Mouse (Mus musculus): ENCODE results near the gene Klhl6. TPM values are rescaled to one million over a fixed set of nuclear protein-coding genes. Genes with fewer than 3 reads are reported as not detected.
A peak's percentile ranks its signal among the peaks of the same experiment; 100 is the strongest.

Klhl6 gene
- total and polyA plus RNA-seq, 3 experiments = 4.8 to 6.9 TPM; not detected in 1

DNA sequence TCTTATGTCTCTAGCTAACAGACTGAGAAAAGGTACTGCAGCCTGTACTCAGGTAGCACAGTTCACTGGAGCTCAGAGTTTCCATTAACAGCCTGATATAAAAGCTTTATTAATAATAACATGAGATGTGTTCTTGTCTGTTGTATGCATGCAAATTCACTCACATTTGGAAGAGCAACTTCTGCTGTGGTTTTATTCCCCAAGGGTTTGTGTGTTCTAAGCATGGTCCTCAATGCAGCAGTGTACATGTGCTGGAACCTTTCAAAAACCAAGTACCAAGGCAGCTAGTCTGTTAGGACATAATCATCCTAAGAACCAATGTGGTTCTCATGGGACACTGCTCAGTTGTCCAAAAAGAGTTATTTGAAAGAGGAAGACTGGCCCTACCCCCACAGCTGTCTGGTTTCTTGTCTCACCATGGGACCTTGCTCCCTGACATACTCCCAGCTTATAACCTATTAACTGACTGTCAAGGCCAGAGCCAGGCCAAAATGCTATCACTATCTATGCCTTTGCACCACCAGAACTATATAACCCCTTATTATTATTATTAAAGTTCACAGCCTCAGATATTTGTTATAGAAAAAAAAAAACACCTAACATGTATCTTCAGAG is 10.0 kb downstream of the Klhl6 start:
- peaks cover 35 to 43% of the 10 kb centered on the region in 2 experiments for H3K4me1 ChIP-seq (ENCODE audit: control insufficient read depth in 1 of 2, insufficient read depth in 2 of 2, low read length in 2 of 2)
- no peak for DNase-seq (ENCODE audit: low read depth, low spot score)
- H3K36me3 ChIP-seq (ENCODE audit: control insufficient read depth in 1 of 2, insufficient read depth in 2 of 2, low read length in 2 of 2) = peaks cover 0 to 51% of the 10 kb centered on the region in 2 experiments; a peak in 2 of 4 replicates
- H3K27ac ChIP-seq (ENCODE audit: control insufficient read depth, low read depth, low read length) = 0 out of 2 replicates have a peak overlapping the region, but pooled peaks have one; percentile 5
- no peak for TF ChIP-seq RCOR1 (IDR thresholded peaks at IDR 0.05; ENCODE audit: low read depth, low read length)
- TF ChIP-seq ZNF384 (IDR thresholded peaks at IDR 0.05; ENCODE audit: low read depth, low read length) = no peak
- no peak for TF ChIP-seq ZC3H11A (IDR thresholded peaks at IDR 0.05; ENCODE audit: low read depth, low read length)
- no peak for TF ChIP-seq MYB (IDR thresholded peaks at IDR 0.05; ENCODE audit: low read depth, low read length)
- TF ChIP-seq CHD1 (IDR thresholded peaks at IDR 0.05; ENCODE audit: low read depth, low read length) = no peak
- no peak for TF ChIP-seq E2F4 (IDR thresholded peaks at IDR 0.05; ENCODE audit: borderline replicate concordance, low read depth, low read length)
- no peak for TF ChIP-seq MEF2A (IDR thresholded peaks at IDR 0.05; ENCODE audit: extremely low read depth, insufficient replicate concordance, low read depth, low read length, poor library complexity, severe bottlenecking)
- no peak for TF ChIP-seq TBP (IDR thresholded peaks at IDR 0.05; ENCODE audit: low read depth, low read length)
- no peak for TF ChIP-seq KAT2A (conservative IDR thresholded peaks at IDR 0.05; ENCODE audit: low read depth, low read length)
- TF ChIP-seq ZMIZ1 (IDR thresholded peaks at IDR 0.05; ENCODE audit: low read depth, low read length) = no peak
- TF ChIP-seq CHD2 (IDR thresholded peaks at IDR 0.05; ENCODE audit: low read length) = no peak
- TF ChIP-seq NRF1 (IDR thresholded peaks at IDR 0.05; ENCODE audit: insufficient read depth, low read depth, low read length, poor library complexity, severe bottlenecking) = no peak
- no peak for TF ChIP-seq MYC (IDR thresholded peaks at IDR 0.05; ENCODE audit: low read depth, low read length)
- TF ChIP-seq MAZ (IDR thresholded peaks at IDR 0.05; ENCODE audit: low read depth, low read length) = no peak
- TF ChIP-seq USF2 (IDR thresholded peaks at IDR 0.05; ENCODE audit: borderline replicate concordance in 1 of 2, insufficient read depth in 1 of 2, low read depth in 1 of 2, low read length in 2 of 2) = no peak
- no peak for TF ChIP-seq NELFE (IDR thresholded peaks at IDR 0.05; ENCODE audit: low read depth, low read length)
- TF ChIP-seq ELF1 (IDR thresholded peaks at IDR 0.05; ENCODE audit: low read depth, low read length) = no peak
- TF ChIP-seq CTCF (IDR thresholded peaks at IDR 0.05 in 2 of 3, conservative IDR thresholded peaks at IDR 0.05 in 1 of 3; ENCODE audit: control insufficient read depth in 1 of 3, insufficient read depth in 1 of 3, low read depth in 2 of 3, low read length in 3 of 3, poor library complexity in 1 of 3, severe bottlenecking in 1 of 3) = no peak
- no peak overlapping the region for H3K9ac ChIP-seq (ENCODE audit: control insufficient read depth, low read depth, low read length, poor library complexity, severe bottlenecking)
- no peaks in the 10 kb centered on the region for H3K27me3 ChIP-seq (ENCODE audit: control insufficient read depth in 1 of 2, insufficient read depth in 2 of 2, low read length in 2 of 2)
- peaks cover 2% of the 10 kb centered on the region; the same call in 1 of the 2 replicates for H3K79me2 ChIP-seq (ENCODE audit: control insufficient read depth, insufficient read depth, low read length, poor library complexity)
- no peaks in the 10 kb centered on the region for H3K9me3 ChIP-seq (replicated peaks; ENCODE audit: insufficient read depth, low read length)
- H3K4me3 ChIP-seq (ENCODE audit: control insufficient read depth in 1 of 2, insufficient read depth in 1 of 2, low read depth in 2 of 2, low read length in 2 of 2) = no peak overlapping the region

DNA sequence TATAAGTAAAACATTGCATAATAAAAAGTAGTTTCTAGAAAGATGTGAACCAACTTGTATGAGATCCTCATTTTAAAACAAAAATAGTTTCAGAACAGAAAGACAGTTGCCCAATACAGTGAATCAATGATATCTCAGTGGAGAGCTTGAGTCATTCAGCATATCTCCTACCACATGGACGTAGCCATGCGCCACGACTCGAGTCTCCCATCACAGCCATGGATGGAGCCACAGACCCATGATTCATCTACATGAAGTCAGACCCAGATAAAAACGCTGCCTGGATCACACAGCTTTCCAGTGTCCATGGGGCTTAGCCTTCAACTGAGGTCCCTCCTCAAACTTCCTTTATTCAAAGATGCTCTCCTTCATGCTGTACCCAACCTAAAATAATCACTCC is 13.3 kb downstream of the Klhl6 start:
- Histone ChIP-seq H3K27ac (ENCODE audit: control insufficient read depth, low read depth, low read length) (peak overlapping the region; percentile 51), H3K4me1 (ENCODE audit: control insufficient read depth in 1 of 2, insufficient read depth in 2 of 2, low read length in 2 of 2) (peaks cover 25 to 35% of the 10 kb centered on the region in 2 experiments), H3K79me2 (ENCODE audit: control insufficient read depth, insufficient read depth, low read length, poor library complexity) (peaks cover 2% of the 10 kb centered on the region; the same call in 1 of the 2 replicates), H3K4me3 (ENCODE audit: control insufficient read depth in 1 of 2, insufficient read depth in 1 of 2, low read depth in 2 of 2, low read length in 2 of 2) (no peak overlapping the region), H3K36me3 (ENCODE audit: control insufficient read depth in 1 of 2, insufficient read depth in 2 of 2, low read length in 2 of 2) (peaks cover 0 to 43% of the 10 kb centered on the region in 2 experiments; a peak in 2 of 4 replicates), H3K9ac (ENCODE audit: control insufficient read depth, low read depth, low read length, poor library complexity, severe bottlenecking) (no peak overlapping the region), H3K9me3 (replicated peaks; ENCODE audit: insufficient read depth, low read length) (no peaks in the 10 kb centered on the region), H3K27me3 (ENCODE audit: control insufficient read depth in 1 of 2, insufficient read depth in 2 of 2, low read length in 2 of 2) (no peaks in the 10 kb centered on the region)
- DNase-seq (ENCODE audit: low read depth, low spot score) = peak; percentile 82
- peak; percentile 32; the same call in 1 of the 2 replicates for TF ChIP-seq SIN3A (IDR thresholded peaks at IDR 0.05; ENCODE audit: low read length)
- TF ChIP-seq NELFE (IDR thresholded peaks at IDR 0.05; ENCODE audit: low read depth, low read length) = no peak
- TF ChIP-seq SMC3 (IDR thresholded peaks at IDR 0.05; ENCODE audit: low read depth, low read length) = no peak
- peak; percentile 34; the same call in 1 of the 2 replicates for TF ChIP-seq RCOR1 (IDR thresholded peaks at IDR 0.05; ENCODE audit: low read depth, low read length)
- peak; percentile 77 to 88 for TF ChIP-seq EP300 (IDR thresholded peaks at IDR 0.05; ENCODE audit: low read depth in 1 of 2, low read length in 2 of 2)
- no peak for TF ChIP-seq HCFC1 (IDR thresholded peaks at IDR 0.05; ENCODE audit: low read depth, low read length)
- no peak for TF ChIP-seq UBTF (IDR thresholded peaks at IDR 0.05; ENCODE audit: borderline replicate concordance, insufficient read depth, low read depth, low read length)
- TF ChIP-seq CHD2 (IDR thresholded peaks at IDR 0.05; ENCODE audit: low read length) = no peak
- no peak for TF ChIP-seq POLR2AphosphoS5 (IDR thresholded peaks at IDR 0.05; ENCODE audit: borderline replicate concordance, low read depth, low read length)
- 0 out of 2 replicates have a peak, but pooled peaks have one; percentile 71 for TF ChIP-seq JUND (IDR thresholded peaks at IDR 0.05; ENCODE audit: low read depth, low read length)
- TF ChIP-seq POLR2A (IDR thresholded peaks at IDR 0.05; ENCODE audit: control insufficient read depth in 1 of 2, insufficient read depth in 1 of 2, low read depth in 1 of 2, low read length in 2 of 2, poor library complexity in 1 of 2) = no peak
- TF ChIP-seq GATA1 (IDR thresholded peaks at IDR 0.05; ENCODE audit: low read depth, low read length) = peak; percentile 75
- TF ChIP-seq TAL1 (IDR thresholded peaks at IDR 0.05; ENCODE audit: low read length) = peak; percentile 70
- TF ChIP-seq MAZ (IDR thresholded peaks at IDR 0.05; ENCODE audit: low read depth, low read length) = 0 out of 2 replicates have a peak, but pooled peaks have one; percentile 18
- no peak for TF ChIP-seq CHD1 (IDR thresholded peaks at IDR 0.05; ENCODE audit: low read depth, low read length)
- TF ChIP-seq MAX (IDR thresholded peaks at IDR 0.05; ENCODE audit: low read length) = peak; percentile 78
- TF ChIP-seq TCF12 (IDR thresholded peaks at IDR 0.05; ENCODE audit: low read depth, low read length) = 0 out of 2 replicates have a peak, but pooled peaks have one; percentile 35
